Mouse (Mus musculus) adrenal gland, adult 8-10 months (tissue): ENCODE results near the gene Gm20388. TPM values are rescaled to one million over a fixed set of nuclear protein-coding genes. Genes with fewer than 3 reads are reported as not detected.
A peak's percentile ranks its signal among the peaks of the same experiment; 100 is the strongest.

Experiments used
- DNase-seq: peaks from one replicate; pipeline ENCODE4 v3.0.0; 2022
- total RNA-seq, 4 experiments: library from RNA; stranded (reverse); gene quantifications; 2 replicates each; pipeline ENCODE4 v1.2.4; 2022

Gene Gm20388
- total RNA-seq, 4 experiments from 2014 or later, result 1.7 to 16.9 (median 5.8) TPM

- DNase-seq, result no peak
Observed at GRCm38 (mm10) chr8:120093103-120093502, 182.5 kb downstream of the Gm20388 start.

DNA sequence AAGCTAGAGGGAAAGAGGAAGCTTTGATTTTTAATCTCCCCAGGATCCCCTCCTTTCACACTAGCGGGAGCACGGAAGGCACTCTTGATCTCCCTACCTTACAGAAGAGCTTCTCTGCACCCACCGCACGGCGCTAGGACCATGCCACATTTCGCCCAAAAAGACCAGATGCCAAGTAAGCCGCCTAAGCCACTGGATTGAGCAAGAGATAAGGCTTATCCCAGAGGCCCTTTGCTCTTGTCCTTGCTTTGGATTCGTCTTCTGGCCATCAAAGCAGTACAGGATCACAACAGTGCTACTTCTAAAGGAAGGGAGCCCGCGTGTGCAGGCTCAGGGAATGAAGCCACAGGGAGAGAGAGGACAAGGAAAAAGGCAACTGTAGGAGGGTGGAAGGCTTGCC lies 184.2 kb downstream of the Gm20388 start:
- no peak for DNase-seq

- DNase-seq, result no peak
Observed at GRCm38 (mm10) chr8:120096486-120096885, 185.8 kb downstream of the Gm20388 start.

DNA sequence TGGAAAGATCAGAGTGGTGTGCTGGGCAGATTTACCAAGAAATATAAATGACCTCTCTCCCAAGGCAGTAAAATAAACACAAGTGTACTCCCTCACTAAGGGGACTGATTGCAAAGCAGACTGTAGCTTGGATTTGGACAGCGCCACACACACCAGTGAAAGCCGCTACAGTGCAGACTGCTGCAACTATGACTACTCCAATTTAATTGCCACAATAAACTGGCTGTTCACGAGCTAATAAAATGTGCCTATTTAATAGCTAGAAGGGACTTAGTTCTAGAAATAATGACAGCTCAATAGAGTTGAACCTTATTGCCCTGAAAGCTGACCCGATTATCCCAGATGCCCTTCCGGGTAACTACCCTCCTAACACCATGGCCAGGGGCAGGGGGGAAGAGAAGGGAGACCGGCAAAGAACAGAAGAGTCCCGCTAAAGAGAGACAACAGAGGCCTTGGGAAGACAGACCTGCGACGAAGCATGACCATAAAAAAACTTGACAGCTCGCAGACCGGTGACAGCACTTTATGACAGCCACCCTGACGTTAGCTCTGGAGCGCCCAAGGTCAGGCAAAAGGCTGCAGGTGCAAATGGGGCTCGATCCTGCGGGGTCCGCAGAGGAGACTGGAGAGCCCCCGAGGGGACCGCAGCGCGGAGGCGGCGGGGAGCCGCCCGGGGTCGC lies 189.9 kb downstream of the Gm20388 start:
- no peak for DNase-seq

DNA sequence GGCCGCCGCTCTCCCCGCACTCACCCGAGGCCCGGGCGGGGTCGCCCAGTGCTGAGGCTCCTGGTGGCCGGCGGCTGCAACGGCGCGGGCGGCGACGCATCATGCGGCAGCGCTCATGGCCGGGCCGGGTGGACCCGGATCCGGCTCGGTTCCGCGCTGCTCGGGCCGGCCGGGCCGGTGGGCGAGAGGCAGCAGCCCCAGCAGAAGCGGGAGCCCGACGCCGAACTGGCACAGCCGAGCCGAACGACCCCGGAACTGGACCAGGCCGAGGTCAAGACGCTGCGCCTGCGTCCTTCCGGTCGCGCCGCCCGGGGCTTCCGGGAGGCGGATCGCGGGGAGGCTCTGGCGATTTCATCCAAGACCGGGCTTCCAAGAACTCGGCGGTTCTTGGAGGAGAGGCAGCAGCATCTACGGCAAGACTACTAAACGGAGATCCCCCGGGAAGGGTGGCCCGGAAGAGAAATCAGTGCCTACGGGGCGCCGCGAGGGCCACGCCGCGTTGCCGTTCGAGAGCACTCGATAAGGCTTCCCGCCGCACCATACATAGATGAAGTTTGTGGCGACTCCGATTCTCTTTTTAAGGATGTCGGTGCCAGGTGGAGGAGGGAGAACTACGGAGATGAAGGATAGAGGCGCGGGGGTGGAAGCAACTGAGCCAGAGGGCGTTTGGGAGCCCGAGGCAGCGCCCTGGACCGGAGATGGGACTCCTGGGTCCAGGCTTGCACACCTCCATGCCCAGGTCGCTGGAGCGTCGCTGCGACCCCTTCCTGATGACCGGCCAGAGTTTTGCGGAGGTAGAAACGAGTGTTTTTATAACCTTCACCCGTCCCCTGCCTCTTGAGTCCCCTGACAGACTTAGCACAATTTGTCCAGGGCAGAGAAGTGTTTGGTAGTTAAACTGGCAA lies 190.7 kb downstream of the Gm20388 start, which contains the start of gene Zdhhc7:
Gene Zdhhc7, minus strand, starts transcription at position 415 of the 905 bp plus-strand sequence.
- peak; percentile 77 for DNase-seq

DNA sequence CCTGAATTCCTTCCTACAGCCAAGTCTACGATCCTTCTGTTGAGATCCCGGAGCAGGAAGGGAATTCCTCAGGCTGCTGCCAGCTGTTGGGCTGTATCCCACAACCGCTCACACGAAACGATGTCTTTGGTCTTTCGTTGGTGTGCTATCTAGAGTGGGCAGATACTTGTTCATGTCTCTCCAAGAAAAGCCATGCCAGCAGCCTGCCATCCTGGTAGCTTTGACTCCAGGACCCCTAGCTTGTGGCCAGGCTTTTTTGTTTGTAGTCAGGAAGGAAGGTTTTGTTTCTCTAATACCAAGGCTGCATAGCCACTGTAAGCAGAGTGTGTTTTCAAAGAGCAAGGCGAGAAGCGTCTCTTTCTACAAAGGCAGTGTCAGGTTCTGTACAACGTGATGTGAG lies 193.3 kb downstream of the Gm20388 start:
- no peak for DNase-seq

- DNase-seq, result peak; percentile 93
Observed at GRCm38 (mm10) chr8:120104721-120105272, 194.2 kb downstream of the Gm20388 start.

- no peak for DNase-seq
Observed at GRCm38 (mm10) chr8:120109149-120109548, 198.5 kb downstream of the Gm20388 start.

DNA sequence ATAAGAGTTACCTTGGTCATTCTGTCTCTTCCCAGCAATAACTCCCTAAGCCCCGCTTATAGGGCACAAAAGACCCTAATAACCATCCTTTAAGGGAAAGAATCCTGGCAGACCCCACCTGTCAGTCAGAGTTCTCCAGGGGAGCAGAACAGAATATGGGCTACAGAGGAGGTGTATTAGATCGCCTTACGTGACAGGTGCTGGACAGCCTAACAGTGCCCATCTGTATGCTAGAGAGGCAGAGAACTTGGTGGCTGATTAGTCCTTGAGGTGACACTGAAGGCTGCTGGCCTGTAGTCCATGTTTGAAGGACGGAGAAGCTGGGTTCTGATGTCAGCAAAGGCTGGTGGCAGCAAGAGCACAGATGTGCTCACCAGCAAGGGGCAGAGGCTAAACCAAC lies 200.3 kb downstream of the Gm20388 start:
- no peak for DNase-seq

DNA sequence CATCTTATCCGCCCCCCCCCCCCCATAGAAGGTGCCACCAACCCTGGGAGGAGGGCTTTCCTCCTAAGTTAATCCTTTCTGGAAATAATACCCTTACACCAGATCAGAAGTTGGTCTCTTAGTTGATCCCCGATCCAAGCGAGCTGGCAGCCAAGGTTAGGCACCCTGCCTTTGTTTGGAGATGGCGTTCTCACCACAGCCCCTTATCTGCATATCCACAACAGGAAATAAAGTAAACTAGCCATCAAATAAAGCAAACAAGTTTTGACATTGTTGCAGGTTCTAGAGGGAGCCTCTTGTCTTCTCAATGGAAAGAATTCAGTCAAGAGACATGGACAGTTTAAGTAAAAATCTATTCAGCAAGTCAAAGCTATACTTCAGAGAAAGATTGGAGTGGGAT lies 200.7 kb downstream of the Gm20388 start:
- DNase-seq, result no peak

- DNase-seq, result no peak
Observed at GRCm38 (mm10) chr8:120112535-120112934, 201.9 kb downstream of the Gm20388 start.

- peak; percentile 70 for DNase-seq
Observed at GRCm38 (mm10) chr8:120113306-120113705, 202.7 kb downstream of the Gm20388 start.

DNA sequence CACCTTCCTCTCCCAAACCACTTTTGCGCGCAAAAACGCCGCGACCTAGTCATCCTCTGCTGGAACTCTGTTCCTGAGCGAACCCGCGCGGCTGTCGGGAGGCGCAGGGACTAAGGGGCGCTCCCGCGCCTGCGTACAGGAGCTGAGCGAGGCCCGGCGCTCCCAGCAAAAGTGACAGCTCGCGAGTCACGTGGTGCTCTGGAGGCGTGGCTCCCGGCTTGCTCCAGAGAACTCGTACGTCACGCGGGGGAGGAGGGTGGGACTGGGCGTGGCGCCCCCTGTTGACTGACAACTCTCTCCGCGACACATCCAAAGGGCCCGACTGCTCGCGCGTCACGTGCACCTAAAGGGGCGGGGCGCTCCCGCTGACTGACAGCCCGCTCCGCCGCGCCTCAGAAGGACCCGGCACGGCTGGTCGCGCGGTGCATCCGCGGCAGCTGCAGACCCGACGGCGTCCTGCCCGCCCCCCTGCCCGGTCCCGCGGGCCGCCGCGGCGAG lies 203.2 kb downstream of the Gm20388 start, which contains the start of gene 6430548M08Rik:
Gene 6430548M08Rik, plus strand, starts transcription at position 395 of the 498 bp plus-strand sequence.
- peak; percentile 100 for DNase-seq

DNA sequence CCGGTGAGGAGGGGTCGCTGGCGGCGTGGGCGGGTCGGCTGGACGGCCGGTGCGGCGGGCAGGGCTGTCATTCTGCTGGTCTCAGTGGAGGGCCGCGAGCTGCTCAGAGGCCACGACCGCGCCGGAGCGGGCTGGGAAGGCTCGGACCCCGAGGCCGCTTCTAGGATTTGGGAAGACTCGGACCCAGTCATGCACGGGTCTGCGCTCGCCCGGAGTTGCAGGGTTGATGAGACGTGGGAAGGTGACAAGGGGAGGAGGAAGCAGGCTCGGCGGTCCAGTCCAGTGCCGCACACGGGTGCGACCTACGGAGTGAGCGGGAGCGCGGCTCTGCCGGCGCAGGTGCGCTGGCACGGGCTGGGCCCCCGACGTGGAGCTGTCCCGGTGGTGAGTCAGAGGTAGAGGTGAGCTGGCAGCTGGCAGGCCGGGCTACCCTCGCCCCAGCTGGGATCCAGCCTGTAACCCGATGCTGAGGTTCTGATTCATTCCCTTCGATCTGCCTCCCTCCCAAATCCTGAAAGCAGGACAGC lies 203.7 kb downstream of the Gm20388 start:
- DNase-seq, result peak; percentile 67

DNA sequence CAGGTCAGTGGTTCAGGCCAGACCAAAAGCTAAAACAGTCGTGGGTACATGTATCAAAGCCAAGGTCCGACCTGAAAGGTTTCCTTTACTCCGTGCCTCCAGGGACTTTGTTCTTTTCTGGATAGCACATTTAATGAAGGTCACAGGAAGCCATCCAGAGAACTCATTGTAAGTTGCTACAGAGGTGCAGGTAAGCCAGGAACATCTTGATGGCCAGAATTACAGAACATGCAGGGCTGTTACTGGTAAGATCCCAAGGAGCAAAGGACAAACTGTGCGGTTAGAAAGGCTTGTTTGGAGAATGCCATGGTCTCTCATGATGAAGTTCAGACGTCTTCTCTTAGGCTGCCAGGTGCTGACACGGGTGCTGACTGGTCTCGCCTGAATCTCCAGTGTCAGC lies 206.0 kb downstream of the Gm20388 start:
- no peak for DNase-seq

DNA sequence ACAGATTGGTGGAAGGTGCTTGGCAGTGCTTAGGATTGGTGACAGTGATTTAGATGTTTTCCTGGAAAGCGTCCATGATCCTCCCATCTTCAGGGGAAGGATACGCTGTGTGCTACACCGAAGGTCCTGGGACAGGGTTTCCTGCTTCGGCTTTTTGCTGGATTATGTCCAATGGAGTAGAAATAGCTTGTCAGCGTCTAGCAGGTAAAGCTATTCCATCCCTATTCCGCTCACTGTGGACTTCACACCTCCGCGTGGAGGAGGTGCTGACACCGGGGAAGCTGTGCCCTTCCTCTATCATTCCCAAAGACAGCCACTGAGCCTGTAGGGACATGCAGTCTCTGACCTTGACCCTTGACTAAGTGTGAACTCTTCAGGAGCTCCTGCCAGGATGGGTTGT lies 207.5 kb downstream of the Gm20388 start:
- peak; percentile 69 for DNase-seq

DNA sequence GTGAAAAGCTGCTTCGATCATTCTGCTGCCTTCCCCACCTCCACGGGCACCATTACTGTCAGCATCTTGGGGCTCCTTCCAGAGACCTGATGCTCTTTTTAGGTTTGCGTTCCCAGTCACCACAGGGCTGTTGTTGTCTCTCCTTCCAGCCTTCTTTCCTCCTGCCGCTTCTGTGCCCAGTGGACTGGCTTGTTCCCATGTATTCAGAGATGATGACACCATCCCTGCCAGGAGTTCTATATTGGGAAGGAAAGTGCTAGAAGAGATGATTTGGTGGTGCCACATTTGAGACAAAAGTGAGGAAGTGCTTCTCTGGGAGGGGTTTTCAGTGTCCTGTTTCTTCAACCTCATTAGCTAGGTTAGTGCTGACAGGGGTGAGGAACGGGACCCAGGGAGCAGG lies 208.2 kb downstream of the Gm20388 start:
- no peak for DNase-seq

GRCm38 (mm10) chr8:120119429-120119828 lies 208.8 kb downstream of the Gm20388 start:
- no peak for DNase-seq

GRCm38 (mm10) chr8:120119931-120120330 lies 209.3 kb downstream of the Gm20388 start:
- DNase-seq, result no peak

GRCm38 (mm10) chr8:120120951-120121350 lies 210.3 kb downstream of the Gm20388 start:
- DNase-seq, result peak; percentile 57

GRCm38 (mm10) chr8:120124261-120124660 lies 213.6 kb downstream of the Gm20388 start:
- no peak for DNase-seq

DNA sequence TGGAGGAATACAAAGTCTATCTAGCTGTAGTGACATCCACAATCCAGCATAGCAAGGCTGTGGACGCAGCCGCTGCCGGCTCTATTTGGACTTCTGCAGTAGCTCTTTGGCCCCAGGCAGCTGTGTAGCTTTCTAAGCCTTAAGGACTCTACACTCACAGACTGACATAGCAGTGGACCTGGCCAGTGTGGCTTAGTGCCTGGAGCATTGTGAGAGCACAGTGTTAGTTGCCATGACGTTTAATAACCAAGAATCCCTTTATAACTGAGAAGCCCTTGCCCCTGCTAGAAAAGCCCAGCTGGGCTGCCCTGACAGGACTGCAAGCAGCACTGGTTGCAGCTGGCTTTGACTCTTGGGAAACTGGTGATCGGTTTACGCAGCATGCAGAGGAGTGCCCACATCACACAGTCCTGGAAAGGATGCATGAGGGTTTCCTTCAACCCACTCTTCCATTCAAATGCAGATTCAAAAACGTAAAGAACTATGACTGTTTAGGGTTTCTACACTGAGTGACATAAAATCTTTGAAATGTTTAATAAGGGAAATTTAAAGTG lies 214.3 kb downstream of the Gm20388 start:
- no peak for DNase-seq
